Mouse (Mus musculus) heart, postnatal 0 days (tissue): ENCODE results near the gene Camta1. TPM values are rescaled to one million over a fixed set of nuclear protein-coding genes. Genes with fewer than 3 reads are reported as not detected.

Source experiments
- ATAC-seq: fragments of 200-750 bp; cut with Nextera tagmentation; 2 replicates; pipeline ENCODE4 v1.8.0; 2017; ENCODE audit warnings: low read depth, moderate number of reproducible peaks, moderate library complexity; ENCODE audit not compliant: insufficient read depth
- DNase-seq: peaks from one replicate; pipeline ENCODE4 v3.0.0-alpha.2; 2016; ENCODE audit warnings: low spot score
- H3K27ac ChIP-seq: fragments of 300-500 bp; sonication (generic); 2 replicates; pipeline ENCODE4 v1.5.1; 2014; ENCODE audit warnings: low read depth, mild to moderate bottlenecking
- H3K27me3 ChIP-seq: fragments of 300-500 bp; sonication (generic); 2 replicates; pipeline ENCODE4 v1.6.1; 2014; ENCODE audit warnings: low read length, mixed read lengths; ENCODE audit not compliant: control insufficient read depth, insufficient read depth
- H3K36me3 ChIP-seq: fragments of 300-500 bp; sonication (generic); replicated peaks from 2 replicates; pipeline ENCODE4 v1.6.1; 2014; ENCODE audit warnings: low read length, mixed read lengths; ENCODE audit not compliant: control insufficient read depth, insufficient read depth
- H3K4me1 ChIP-seq: fragments of 300-500 bp; sonication (generic); 2 replicates; pipeline ENCODE4 v1.6.1; 2014; ENCODE audit warnings: antibody characterized with exemption; ENCODE audit not compliant: control insufficient read depth, insufficient read depth
- H3K4me2 ChIP-seq: fragments of 300-500 bp; sonication (generic); 2 replicates; pipeline ENCODE4 v1.6.1; 2014; ENCODE audit warnings: low read depth, mild to moderate bottlenecking, low read length, moderate library complexity
- H3K4me3 ChIP-seq: fragments of 300-500 bp; sonication (generic); 2 replicates; pipeline ENCODE4 v1.5.1; 2014; ENCODE audit warnings: low read depth, low read length
- H3K9ac ChIP-seq: fragments of 300-500 bp; sonication (generic); replicated peaks from 2 replicates; pipeline ENCODE4 v1.6.1; 2014; ENCODE audit warnings: low read depth, low read length, mixed read lengths
- H3K9me3 ChIP-seq: fragments of 300-500 bp; sonication (generic); replicated peaks from 2 replicates; pipeline ENCODE4 v1.6.1; 2016; ENCODE audit warnings: low read length; ENCODE audit not compliant: control insufficient read depth
- CTCF ChIP-seq: IDR thresholded peaks from 2 replicates; pipeline ENCODE4 v1.5.1; 2016; ENCODE audit warnings: antibody characterized with exemption, control low read depth, low read depth
- EP300 ChIP-seq: IDR thresholded peaks from 2 replicates; pipeline ENCODE4 v1.6.1; 2016; ENCODE audit warnings: antibody characterized with exemption, low read depth
- WGBS: fragments of 180-500 bp; shearing (Covaris S2); extraction: QIAGEN DNeasy Blood & Tissue Kit; methylation state at CpG from one replicate; pipeline ENCODE4 v1.1.7; 2014; 5-methylcytosine and 5-hydroxymethylcytosine counted together
- polyA plus RNA-seq: library from polyadenylated mRNA; unstranded; fragments of >200 nt; fragmentation: Nextera tagmentation; extraction: Ambion mirVana; gene quantifications from 2 replicates; pipeline ENCODE4 v1.2.1, GENCODE M21; 2015
- total RNA-seq: library from RNA; depleted of rRNA; stranded (reverse); fragments of >200 nt; gene quantifications from 2 replicates; pipeline ENCODE4 v1.2.3, GENCODE M21; 2014; ENCODE audit warnings: low replicate concordance

Gene Camta1
- total and polyA plus RNA-seq, 2 experiments from 2014 or later = 72.7 to 240 TPM

GRCm38 (mm10) chr4:151285905-151286445 lies 575.7 kb downstream of the Camta1 start:
- Histone ChIP-seq H3K27ac (no peak overlapping the region), H3K27me3 (no peaks in the 10 kb centered on the region), H3K4me3 (no peak overlapping the region), H3K4me1 (no peaks in the 10 kb centered on the region), H3K9me3 (no peaks in the 10 kb centered on the region), H3K36me3 (no peaks in the 10 kb centered on the region), H3K4me2 (no peak overlapping the region), H3K9ac (no peak overlapping the region)
- 68% methylated on average over 12 of the region's 12 CpGs for WGBS
- no peak for ATAC-seq
- no peak for TF ChIP-seq EP300
- TF ChIP-seq CTCF = no peak
- no peak for DNase-seq

GRCm38 (mm10) chr4:151285432-151285831 lies 576.2 kb downstream of the Camta1 start:
- no peak for ATAC-seq
- no peak overlapping the region for H3K4me3 ChIP-seq
- WGBS = 61% methylated on average over 3 of the region's 3 CpGs
- H3K27ac ChIP-seq = no peak overlapping the region
- H3K4me2 ChIP-seq = no peak overlapping the region
- TF ChIP-seq EP300 (no peak), CTCF (no peak)
- H3K36me3 ChIP-seq = no peaks in the 10 kb centered on the region
- H3K27me3 ChIP-seq = no peaks in the 10 kb centered on the region
- H3K9ac ChIP-seq = no peak overlapping the region
- no peaks in the 10 kb centered on the region for H3K9me3 ChIP-seq
- no peak for DNase-seq
- no peaks in the 10 kb centered on the region for H3K4me1 ChIP-seq

- H3K9me3 ChIP-seq = no peaks in the 10 kb centered on the region
- H3K27me3 ChIP-seq = 0 out of 2 replicates have a peak, but pooled peaks cover 3% of the 10 kb centered on the region
- ATAC-seq (no peak), DNase-seq (peak; percentile 56)
- TF ChIP-seq CTCF (peak; percentile 77), EP300 (no peak)
- 32% methylated on average over 16 of the region's 16 CpGs for whole genome bisulfite sequencing
- H3K9ac ChIP-seq = no peak overlapping the region
- no peak overlapping the region for H3K27ac ChIP-seq
- H3K4me2 ChIP-seq = no peak overlapping the region
- H3K4me3 ChIP-seq = no peak overlapping the region
- H3K4me1 ChIP-seq = no peaks in the 10 kb centered on the region
- H3K36me3 ChIP-seq = no peaks in the 10 kb centered on the region
Observed at GRCm38 (mm10) chr4:151283092-151283741, 578.5 kb downstream of the Camta1 start.

- TF ChIP-seq CTCF = no peak
- no peak for TF ChIP-seq EP300
- no peak overlapping the region for H3K27ac ChIP-seq
- no peaks in the 10 kb centered on the region for H3K9me3 ChIP-seq
- 0 out of 2 replicates have a peak, but pooled peaks cover 6% of the 10 kb centered on the region for H3K27me3 ChIP-seq
- WGBS = 72% methylated on average over 14 of the region's 14 CpGs
- DNase-seq (no peak), ATAC-seq (no peak)
- no peaks in the 10 kb centered on the region for H3K36me3 ChIP-seq
- no peak overlapping the region for H3K4me3 ChIP-seq
- H3K9ac ChIP-seq = no peak overlapping the region
- no peak overlapping the region for H3K4me2 ChIP-seq
- H3K4me1 ChIP-seq = no peaks in the 10 kb centered on the region
Observed at GRCm38 (mm10) chr4:151282103-151282502, 579.6 kb downstream of the Camta1 start.

- Histone ChIP-seq H3K9me3 (no peaks in the 10 kb centered on the region), H3K9ac (no peak overlapping the region), H3K4me2 (0 out of 2 replicates have a peak overlapping the region, but pooled peaks have one; percentile 24), H3K36me3 (no peaks in the 10 kb centered on the region), H3K27me3 (0 out of 2 replicates have a peak, but pooled peaks cover 10% of the 10 kb centered on the region), H3K4me1 (peaks cover 20% of the 10 kb centered on the region), H3K27ac (no peak overlapping the region), H3K4me3 (no peak overlapping the region)
- 24% methylated on average over 13 of the region's 13 CpGs for WGBS
- DNase-seq = peak; percentile 38
- TF ChIP-seq CTCF (no peak), EP300 (no peak)
- peak; percentile 78 for ATAC-seq
Observed at GRCm38 (mm10) chr4:151275292-151275691, 586.4 kb downstream of the Camta1 start.
